Mouse (Mus musculus) E14TG2a.4 (cell line): ENCODE data around the gene Ankrd54.

Experiments
- CTCF ChIP-seq: conservative IDR thresholded peaks from 2 replicates; pipeline ENCODE4 v1.5.1; 2014; ENCODE audit warnings: low read length
- NANOG ChIP-seq: IDR thresholded peaks from 2 replicates; pipeline ENCODE4 v1.6.1; 2014; ENCODE audit warnings: borderline replicate concordance, low read length, mixed read lengths
- POU5F1 ChIP-seq: IDR thresholded peaks from 2 replicates; pipeline ENCODE4 v1.6.1; 2014; ENCODE audit warnings: low read length, borderline replicate concordance

DNA sequence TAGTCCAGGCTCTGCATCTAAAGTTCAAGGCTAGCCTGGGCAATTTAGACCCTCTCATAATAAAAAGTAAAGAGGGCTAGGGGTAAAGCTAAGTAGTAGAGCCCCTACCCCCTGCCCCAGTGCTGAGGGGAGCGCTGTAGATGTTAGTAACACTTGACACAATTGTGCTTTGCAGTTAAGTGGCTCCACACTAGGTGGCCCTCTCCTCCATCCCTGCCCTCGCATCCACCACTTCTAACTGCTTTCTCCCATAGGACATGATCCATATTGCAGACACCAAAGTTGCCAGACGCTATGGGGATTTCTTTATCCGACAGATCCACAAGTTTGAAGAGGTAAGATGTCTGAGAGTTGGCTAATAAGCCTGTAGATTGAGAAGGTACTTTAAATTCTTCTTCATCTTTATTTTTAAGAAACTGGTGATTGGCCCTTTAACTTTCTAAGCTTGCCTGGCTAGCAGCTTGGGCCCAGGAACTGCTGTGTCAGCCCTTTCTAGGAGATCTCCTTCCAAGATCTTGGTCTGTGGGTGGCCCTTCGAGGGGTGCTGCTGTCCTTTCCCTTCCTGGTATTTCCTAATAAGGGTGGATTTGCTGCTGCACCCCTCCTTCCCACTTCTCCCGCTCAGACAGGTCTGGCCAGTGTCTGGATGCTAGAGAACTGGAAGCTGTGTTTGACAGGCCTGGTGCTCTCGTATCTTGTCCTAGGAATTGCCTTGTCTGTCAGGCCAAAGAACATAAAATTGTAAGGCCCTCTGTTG is 30.6 kb upstream of the Ankrd54 start:
- TF ChIP-seq CTCF (no peak), NANOG (no peak), POU5F1 (no peak)
